In genomic region chr19:32885481-32886131, GRCm38 (mm10) we compare ENCODE assay signal across 10 mouse cellular contexts.
DNase-seq lines count a peak whose midpoint lies in the region; ATAC-seq and TF ChIP-seq lines count a peak whose summit lies in the region.
"Had no signal": no experiment of that assay in that cellular context is flagged by ENCODE, and none has a peak within 500 bp of the region (broad histone marks: within the 10 kb centered on the region; RNA-seq: fewer than 3 reads in every experiment).

No protein-coding gene starts in this region.

- intact Hi-C loops in gastrocnemius, postnatal 14 days (cut with DNase I; ENCODE audit: low total_unique reads) = no loop called here

- 31% methylated on average over 12 of the region's 12 CpGs for WGBS in limb, embryonic 11.5 days
- 47% methylated on average over 12 of the region's 12 CpGs for WGBS in limb, embryonic 10.5 days
- 34% methylated on average over 12 of the region's 12 CpGs for WGBS in midbrain, postnatal 0 days

- H3K4me2 ChIP-seq in limb, embryonic 11.5 days (ENCODE audit: low read depth, severe bottlenecking) = no peak overlapping the region
- H3K4me2 ChIP-seq in midbrain, postnatal 0 days (ENCODE audit: low read depth, low read length, poor library complexity, severe bottlenecking) = 0 out of 2 replicates have a peak overlapping the region, but pooled peaks have one; percentile 24

- no peaks in the 10 kb centered on the region for H3K27me3 ChIP-seq in limb, embryonic 11.5 days (ENCODE audit: control insufficient read depth, insufficient read depth, low read length)
- no peaks in the 10 kb centered on the region for H3K27me3 ChIP-seq in limb, embryonic 10.5 days (ENCODE audit: low read depth, poor library complexity, severe bottlenecking)
- H3K27me3 ChIP-seq in midbrain, postnatal 0 days (ENCODE audit: insufficient read depth, low read length) = no peaks in the 10 kb centered on the region

- no peaks in the 10 kb centered on the region for H3K9me3 ChIP-seq in limb, embryonic 11.5 days (ENCODE audit: control insufficient read depth, low read length)
- H3K9me3 ChIP-seq in limb, embryonic 10.5 days (replicated peaks) = no peaks in the 10 kb centered on the region
- H3K9me3 ChIP-seq in midbrain, postnatal 0 days (ENCODE audit: low read length) = no peaks in the 10 kb centered on the region

- H3K9ac ChIP-seq in limb, embryonic 11.5 days (ENCODE audit: low read length) = no peak overlapping the region
- H3K9ac ChIP-seq in midbrain, postnatal 0 days (replicated peaks; ENCODE audit: low read length, poor library complexity, severe bottlenecking) = no peak overlapping the region

- H3K36me3 ChIP-seq in limb, embryonic 11.5 days (ENCODE audit: control insufficient read depth, insufficient read depth, low read length) = no peaks in the 10 kb centered on the region
- H3K36me3 ChIP-seq in limb, embryonic 10.5 days = no peaks in the 10 kb centered on the region
- H3K36me3 ChIP-seq in midbrain, postnatal 0 days (ENCODE audit: insufficient read depth, low read length) = no peaks in the 10 kb centered on the region

- no peak for ATAC-seq in limb, embryonic 11.5 days (ENCODE audit: insufficient number of reproducible peaks, low FRiP score, low TSS enrichment, low read depth)
- ATAC-seq in midbrain, postnatal 0 days (ENCODE audit: low FRiP score) = peak; percentile 85

- H3K4me1 ChIP-seq in limb, embryonic 11.5 days (ENCODE audit: control insufficient read depth, insufficient read depth, low read length) = peaks cover 9% of the 10 kb centered on the region; the same call in 1 of the 2 replicates
- H3K4me1 ChIP-seq in limb, embryonic 10.5 days = peaks cover 20% of the 10 kb centered on the region
- no peaks in the 10 kb centered on the region for H3K4me1 ChIP-seq in midbrain, postnatal 0 days (ENCODE audit: insufficient read depth, low read length)

- no peak for TF ChIP-seq CTCF in midbrain, postnatal 0 days (IDR thresholded peaks at IDR 0.05)

- H3K27ac ChIP-seq in limb, embryonic 11.5 days (replicated peaks; ENCODE audit: low read depth, low read length) = no peak overlapping the region
- H3K27ac ChIP-seq in limb, embryonic 10.5 days = no peak overlapping the region
- H3K27ac ChIP-seq in midbrain, postnatal 0 days (ENCODE audit: low read depth, low read length) = peak overlapping the region; percentile 4; the same call in 1 of the 2 replicates

- no peak overlapping the region for H3K4me3 ChIP-seq in limb, embryonic 11.5 days (ENCODE audit: low read depth, low read length)
- no peak overlapping the region for H3K4me3 ChIP-seq in limb, embryonic 10.5 days
- H3K4me3 ChIP-seq in midbrain, postnatal 0 days (ENCODE audit: low read depth, low read length) = no peak overlapping the region

- peak; percentile 13 to 20 for DNase-seq in cerebellum, postnatal 10 days
- no peak for DNase-seq in cerebellum, postnatal 36 days
- DNase-seq in limb, embryonic 11.5 days (ENCODE audit: low spot score) = peak; percentile 33
- no peak for DNase-seq in limb, embryonic 10.5 days (ENCODE audit: low spot score)
- peak; percentile 49 for DNase-seq in forelimb bud, embryonic 11.5 days (ENCODE audit: low read depth, low spot score)
- no peak for DNase-seq in midbrain, postnatal 0 days (ENCODE audit: low spot score)
- no peak for DNase-seq in thymus, postnatal 10 days (ENCODE audit: low spot score in 2 of 2)
- no peak for DNase-seq in gastrocnemius, postnatal 14 days
- DNase-seq: cerebellum, adult 8-10 months; lung, postnatal 4 days had no signal

Comparison
In these comparisons a context has a peak if more than half of its experiments do, and no peak if none do; other contexts are left out.
1. DNase-seq: peak in cerebellum, postnatal 10 days (2 of 2), limb, embryonic 11.5 days (single experiment) and forelimb bud, embryonic 11.5 days (single experiment); none in cerebellum, postnatal 36 days (0 of 2), limb, embryonic 10.5 days (single experiment), midbrain, postnatal 0 days (single experiment), thymus, postnatal 10 days (0 of 2) and gastrocnemius, postnatal 14 days (single experiment).